Mouse (Mus musculus): Measurements from ENCODE around the gene Gm20388. TPM values are rescaled to one million over a fixed set of nuclear protein-coding genes. Genes with fewer than 3 reads are reported as not detected.
"Not testable (repeated sequence)": the region's sequence is repeated elsewhere in the genome, so short reads cannot be mapped to it uniquely, and the experiment has no call there.

Gene Gm20388
- polyA plus RNA-seq, 1 experiment = 28.1 TPM

DNA sequence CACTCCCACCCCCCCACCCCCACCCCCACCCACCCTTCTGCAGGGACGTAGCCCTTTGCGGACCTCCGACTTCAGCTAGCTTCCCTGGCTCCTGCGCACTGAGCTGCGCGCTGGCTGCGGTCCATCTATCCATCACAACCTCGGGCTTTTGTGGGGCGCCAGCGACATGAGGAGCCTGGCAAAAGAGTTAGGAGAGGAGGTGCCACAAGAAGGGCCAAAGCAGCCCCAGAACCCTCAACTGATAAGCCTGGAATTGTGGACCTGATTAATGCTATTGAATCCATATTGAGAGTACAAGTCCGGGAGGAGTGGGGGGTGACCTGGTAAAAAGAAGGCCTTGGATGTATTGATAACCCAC is 3604.9 kb downstream of the Gm20388 start:
- Histone ChIP-seq H3K9me3 (replicated peaks; ENCODE audit: control insufficient read depth, insufficient read depth, low read length, poor library complexity, severe bottlenecking) (no peaks in the 10 kb centered on the region), H3K4me1 (ENCODE audit: control insufficient read depth, insufficient read depth, low read length) (no peaks in the 10 kb centered on the region), H3K36me3 (ENCODE audit: control insufficient read depth, insufficient read depth, low read length, poor library complexity, severe bottlenecking) (no peaks in the 10 kb centered on the region), H3K27ac (ENCODE audit: insufficient read depth, low read length) (no peak overlapping the region), H3K4me3 (ENCODE audit: low read depth, low read length) (peak overlapping the region; percentile 56), H3K27me3 (ENCODE audit: control insufficient read depth, insufficient read depth, low read length, poor library complexity, severe bottlenecking) (0 out of 2 replicates have a peak, but pooled peaks cover 7% of the 10 kb centered on the region), H3K9ac (ENCODE audit: low read depth, poor library complexity, severe bottlenecking) (peak overlapping the region; percentile 84)
- no peak for TF ChIP-seq EP300 (IDR thresholded peaks at IDR 0.05; ENCODE audit: insufficient read depth, low read depth, low read length)
- no peak for TF ChIP-seq CTCF (IDR thresholded peaks at IDR 0.05; ENCODE audit: low read depth, low read length)
- TF ChIP-seq POLR2A (IDR thresholded peaks at IDR 0.05; ENCODE audit: insufficient read depth, low read length) = no peak

GRCm38 (mm10) chr8:123516596-123516995 is 3606.0 kb downstream of the Gm20388 start:
- Histone ChIP-seq H3K27ac (ENCODE audit: insufficient read depth, low read length) (no peak overlapping the region), H3K4me1 (ENCODE audit: control insufficient read depth, insufficient read depth, low read length) (no peaks in the 10 kb centered on the region)
- TF ChIP-seq CTCF (IDR thresholded peaks at IDR 0.05; ENCODE audit: low read depth, low read length) = no peak
- no peak for TF ChIP-seq POLR2A (IDR thresholded peaks at IDR 0.05; ENCODE audit: insufficient read depth, low read length)
- no peak for TF ChIP-seq EP300 (IDR thresholded peaks at IDR 0.05; ENCODE audit: insufficient read depth, low read depth, low read length)

DNA sequence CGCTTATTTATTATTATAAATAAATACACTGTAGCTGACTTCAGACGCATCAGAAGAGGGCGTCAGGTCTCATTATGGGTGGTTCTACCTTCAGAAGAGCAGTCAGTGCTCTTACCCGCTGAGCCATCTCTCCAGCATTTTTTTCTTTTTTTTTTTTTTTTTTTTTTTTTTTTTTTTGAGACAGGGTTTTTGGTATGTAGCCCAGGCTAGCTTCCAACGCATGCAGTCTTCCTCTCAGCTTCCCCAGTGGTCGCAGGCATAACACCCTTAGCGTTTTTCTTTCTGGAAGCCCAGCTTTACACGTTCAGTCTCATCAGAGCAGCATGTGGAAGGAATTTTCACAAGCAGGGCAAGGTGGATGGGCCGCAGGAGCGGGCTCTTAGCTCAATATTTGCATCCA is 3607.5 kb downstream of the Gm20388 start:
- no peak overlapping the region for H3K4me3 ChIP-seq (ENCODE audit: low read depth, low read length)
- H3K36me3 ChIP-seq (ENCODE audit: control insufficient read depth, insufficient read depth, low read length, poor library complexity, severe bottlenecking) = no peaks in the 10 kb centered on the region
- H3K9me3 ChIP-seq (replicated peaks; ENCODE audit: control insufficient read depth, insufficient read depth, low read length, poor library complexity, severe bottlenecking) = no peaks in the 10 kb centered on the region
- TF ChIP-seq POLR2A (IDR thresholded peaks at IDR 0.05; ENCODE audit: insufficient read depth, low read length) = no peak
- no peak for TF ChIP-seq CTCF (IDR thresholded peaks at IDR 0.05; ENCODE audit: low read depth, low read length)
- TF ChIP-seq EP300 (IDR thresholded peaks at IDR 0.05; ENCODE audit: insufficient read depth, low read depth, low read length) = no peak
- no peak overlapping the region for H3K9ac ChIP-seq (ENCODE audit: low read depth, poor library complexity, severe bottlenecking)
- H3K27ac ChIP-seq (ENCODE audit: insufficient read depth, low read length) = no peak overlapping the region
- no peaks in the 10 kb centered on the region for H3K4me1 ChIP-seq (ENCODE audit: control insufficient read depth, insufficient read depth, low read length)
- H3K27me3 ChIP-seq (ENCODE audit: control insufficient read depth, insufficient read depth, low read length, poor library complexity, severe bottlenecking) = 0 out of 2 replicates have a peak, but pooled peaks cover 7% of the 10 kb centered on the region

More at GRCm38 (mm10) chr8:123516596-123516995, 3606.0 kb downstream of the Gm20388 start:
- Histone ChIP-seq H3K9me3 (replicated peaks; ENCODE audit: control insufficient read depth, insufficient read depth, low read length, poor library complexity, severe bottlenecking) (no peaks in the 10 kb centered on the region), H3K9ac (ENCODE audit: low read depth, poor library complexity, severe bottlenecking) (no peak overlapping the region), H3K4me3 (ENCODE audit: low read depth, low read length) (no peak overlapping the region), H3K27me3 (ENCODE audit: control insufficient read depth, insufficient read depth, low read length, poor library complexity, severe bottlenecking) (0 out of 2 replicates have a peak, but pooled peaks cover 7% of the 10 kb centered on the region), H3K36me3 (ENCODE audit: control insufficient read depth, insufficient read depth, low read length, poor library complexity, severe bottlenecking) (no peaks in the 10 kb centered on the region)

- Histone ChIP-seq H3K27ac (ENCODE audit: insufficient read depth, low read length) (no peak within 1 kb of the TSS), H3K9me3 (replicated peaks; ENCODE audit: control insufficient read depth, insufficient read depth, low read length, poor library complexity, severe bottlenecking) (no peaks in the 10 kb centered on the region)
These were observed 3608.0 kb downstream of the Gm20388 start, which contains the start of gene Gas8 for GRCm38 (mm10) chr8:123518667-123519066. Gene Gas8 (plus strand): TSS chr8:123518834.

DNA sequence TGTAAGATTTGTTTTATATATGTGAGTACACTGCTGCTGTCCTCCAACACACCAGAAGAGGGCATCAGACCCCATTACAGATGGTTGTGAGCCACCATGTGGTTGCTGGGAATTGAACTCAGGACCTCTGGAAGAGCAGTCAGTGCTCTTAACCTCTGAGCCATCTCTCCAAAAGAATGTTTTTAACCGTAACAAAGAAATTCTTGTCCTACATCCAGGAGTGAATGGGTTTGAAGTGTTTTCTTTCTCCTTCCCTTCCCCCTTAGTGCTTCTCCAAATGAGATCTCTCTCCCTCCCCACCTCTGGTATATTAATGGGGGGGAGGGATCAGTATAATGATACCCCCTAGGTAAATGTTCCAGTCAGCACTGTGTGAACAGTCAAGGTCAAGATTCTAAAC is 3609.4 kb downstream of the Gm20388 start:
- not testable (repeated sequence) for H3K4me1 ChIP-seq (ENCODE audit: control insufficient read depth, insufficient read depth, low read length); H3K9ac ChIP-seq (ENCODE audit: low read depth, poor library complexity, severe bottlenecking); H3K9me3 ChIP-seq (replicated peaks; ENCODE audit: control insufficient read depth, insufficient read depth, low read length, poor library complexity, severe bottlenecking); H3K36me3 ChIP-seq (ENCODE audit: control insufficient read depth, insufficient read depth, low read length, poor library complexity, severe bottlenecking); H3K4me3 ChIP-seq (ENCODE audit: low read depth, low read length); H3K27ac ChIP-seq (ENCODE audit: insufficient read depth, low read length); H3K27me3 ChIP-seq (ENCODE audit: control insufficient read depth, insufficient read depth, low read length, poor library complexity, severe bottlenecking)

More at GRCm38 (mm10) chr8:123518667-123519066, 3608.0 kb downstream of the Gm20388 start, which contains the start of gene Gas8:
- TF ChIP-seq CTCF (IDR thresholded peaks at IDR 0.05; ENCODE audit: low read depth, low read length) (no peak), EP300 (IDR thresholded peaks at IDR 0.05; ENCODE audit: insufficient read depth, low read depth, low read length) (no peak), POLR2A (IDR thresholded peaks at IDR 0.05; ENCODE audit: insufficient read depth, low read length) (no peak)
- H3K4me1 ChIP-seq (ENCODE audit: control insufficient read depth, insufficient read depth, low read length) = no peaks in the 10 kb centered on the region
- no peaks in the 10 kb centered on the region for H3K36me3 ChIP-seq (ENCODE audit: control insufficient read depth, insufficient read depth, low read length, poor library complexity, severe bottlenecking)
- 0 out of 2 replicates have a peak, but pooled peaks cover 7% of the 10 kb centered on the region for H3K27me3 ChIP-seq (ENCODE audit: control insufficient read depth, insufficient read depth, low read length, poor library complexity, severe bottlenecking)
- peak within 1 kb of the TSS; percentile 72 for H3K4me3 ChIP-seq (ENCODE audit: low read depth, low read length)
- peak within 1 kb of the TSS; percentile 47 for H3K9ac ChIP-seq (ENCODE audit: low read depth, poor library complexity, severe bottlenecking)

DNA sequence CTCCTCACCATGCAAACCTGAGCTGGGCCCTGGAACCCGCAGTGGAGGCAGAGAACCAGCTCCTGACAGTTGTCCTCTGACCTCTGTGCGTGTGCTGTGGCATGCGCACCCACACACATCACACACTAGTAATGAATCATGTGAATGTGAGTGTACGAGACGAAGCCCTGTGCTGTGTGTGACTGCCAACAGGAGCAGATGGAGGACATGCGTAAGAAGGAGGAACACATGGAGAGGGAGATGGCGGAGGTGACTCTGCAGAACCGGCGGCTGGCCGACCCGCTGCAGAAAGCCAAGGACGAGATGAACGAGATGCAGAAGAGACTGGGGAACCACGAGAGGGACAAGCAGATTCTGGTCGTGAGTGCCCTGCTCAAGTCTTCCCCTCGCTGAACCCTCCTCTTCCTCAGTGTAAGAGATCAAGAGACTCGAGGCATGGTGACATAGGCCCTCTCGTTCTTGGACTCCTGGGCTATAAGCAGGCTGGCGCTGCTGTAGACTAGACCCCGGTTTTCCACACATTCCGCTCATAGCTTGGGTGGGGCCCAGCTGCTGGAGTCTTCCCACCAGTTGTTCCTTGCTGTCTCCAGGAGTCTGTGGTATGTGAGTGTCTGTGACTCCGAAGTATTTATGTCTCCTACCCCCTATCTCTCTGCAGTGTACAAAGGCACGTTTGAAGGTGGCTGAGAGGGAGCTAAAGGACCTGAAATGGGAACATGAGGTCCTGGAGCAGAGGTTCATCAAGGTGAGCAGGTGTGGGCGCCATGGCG is 3617.3 kb downstream of the Gm20388 start:
- Histone ChIP-seq H3K9ac (ENCODE audit: low read depth, poor library complexity, severe bottlenecking) (no peak overlapping the region), H3K27ac (ENCODE audit: insufficient read depth, low read length) (no peak overlapping the region), H3K4me3 (ENCODE audit: low read depth, low read length) (no peak overlapping the region), H3K9me3 (replicated peaks; ENCODE audit: control insufficient read depth, insufficient read depth, low read length, poor library complexity, severe bottlenecking) (no peaks in the 10 kb centered on the region), H3K27me3 (ENCODE audit: control insufficient read depth, insufficient read depth, low read length, poor library complexity, severe bottlenecking) (no peaks in the 10 kb centered on the region), H3K4me1 (ENCODE audit: control insufficient read depth, insufficient read depth, low read length) (no peaks in the 10 kb centered on the region), H3K36me3 (ENCODE audit: control insufficient read depth, insufficient read depth, low read length, poor library complexity, severe bottlenecking) (0 out of 2 replicates have a peak, but pooled peaks cover 2% of the 10 kb centered on the region)
- TF ChIP-seq EP300 (IDR thresholded peaks at IDR 0.05; ENCODE audit: insufficient read depth, low read depth, low read length) = no peak
- no peak for TF ChIP-seq POLR2A (IDR thresholded peaks at IDR 0.05; ENCODE audit: insufficient read depth, low read length)
- no peak for TF ChIP-seq CTCF (IDR thresholded peaks at IDR 0.05; ENCODE audit: low read depth, low read length)

All from ES-Bruce4 (cell line).